Mouse (Mus musculus): ENCODE data around the gene Cdh3. TPM values are rescaled to one million over a fixed set of nuclear protein-coding genes. Genes with fewer than 3 reads are reported as not detected.
A peak's percentile ranks its signal among the peaks of the same experiment; 100 is the strongest.

Gene Cdh3
- polyA plus RNA-seq, 1 experiment from 2014 or later = 3.8 TPM

DNA sequence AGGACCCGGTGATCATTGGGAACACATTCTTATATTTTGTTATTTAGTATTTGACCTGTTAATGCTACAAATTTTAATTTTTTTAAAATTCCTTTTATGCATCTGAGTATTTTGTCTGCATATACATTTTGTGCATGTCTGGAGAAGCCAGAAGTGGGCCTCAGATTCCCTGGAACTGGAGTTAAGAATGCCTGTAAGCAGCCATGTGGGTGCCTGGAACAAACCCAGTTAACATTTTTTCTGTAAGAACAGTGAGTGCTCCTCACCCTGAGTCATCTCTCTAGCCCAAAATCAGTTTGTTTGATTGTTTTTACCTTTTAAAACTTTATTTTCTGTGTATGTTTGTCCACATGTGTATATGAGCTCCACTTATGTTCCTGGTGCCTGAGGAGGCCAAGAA is 4.6 kb upstream of the Cdh3 start:
- ATAC-seq (replicated peaks; ENCODE audit: low FRiP score) = no peak
- peaks cover 11% of the 10 kb centered on the region for H3K4me1 ChIP-seq (replicated peaks; ENCODE audit: control insufficient read depth, insufficient read depth, low read length)
- H3K4me3 ChIP-seq (ENCODE audit: low read depth, low read length) = no peak overlapping the region
- no peaks in the 10 kb centered on the region for H3K9me3 ChIP-seq (ENCODE audit: control insufficient read depth, low read length)
- H3K27ac ChIP-seq (ENCODE audit: low read depth, low read length) = no peak overlapping the region
- no peak overlapping the region for H3K4me2 ChIP-seq (ENCODE audit: low read depth, low read length, severe bottlenecking)
- no peak overlapping the region for H3K9ac ChIP-seq (ENCODE audit: low read length)
- 86% methylated on average over 1 of the region's 1 CpGs for WGBS
- no peak for DNase-seq (ENCODE audit: low spot score)
- H3K36me3 ChIP-seq (ENCODE audit: control insufficient read depth, insufficient read depth, low read length) = no peaks in the 10 kb centered on the region
- H3K27me3 ChIP-seq (ENCODE audit: control insufficient read depth, insufficient read depth, low read length) = peaks cover 36% of the 10 kb centered on the region

DNA sequence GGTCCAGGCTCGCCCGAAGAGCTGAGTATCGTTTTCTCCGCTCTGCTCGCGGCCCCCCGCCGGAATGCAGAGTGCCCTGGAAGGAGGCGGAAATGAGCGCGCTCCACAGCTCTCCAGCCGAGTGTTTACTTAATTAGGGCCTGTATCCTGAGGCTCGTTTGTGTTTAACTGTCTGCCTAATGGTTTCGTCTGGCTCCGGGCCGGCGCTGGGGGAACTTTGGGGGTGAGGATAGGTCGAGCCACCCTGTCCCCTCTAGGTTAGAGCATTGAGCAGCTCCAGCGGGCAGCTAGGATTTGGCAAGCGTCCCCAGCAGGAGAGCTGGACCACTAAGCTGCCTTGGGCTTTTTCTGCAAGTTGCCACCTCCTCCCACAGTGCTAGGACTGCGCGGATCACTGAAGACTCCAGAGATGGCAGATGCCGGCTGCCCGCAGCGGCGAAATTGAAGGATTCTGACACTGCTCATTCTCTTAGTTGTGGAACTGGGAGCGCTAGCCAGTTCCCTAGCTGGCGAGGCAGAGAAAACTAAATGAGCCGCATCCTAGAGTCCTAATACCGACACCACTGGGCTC is 2.8 kb upstream of the Cdh3 start:
- no peaks in the 10 kb centered on the region for H3K36me3 ChIP-seq (ENCODE audit: control insufficient read depth, insufficient read depth, low read length)
- no peak overlapping the region for H3K9ac ChIP-seq (ENCODE audit: low read length)
- peak; percentile 59; the same call in 1 of the 2 replicates for ATAC-seq (replicated peaks; ENCODE audit: low FRiP score)
- DNase-seq (ENCODE audit: low spot score) = peak; percentile 79
- WGBS = under 1% methylated on average over 30 of the region's 30 CpGs
- peaks cover 46% of the 10 kb centered on the region for H3K27me3 ChIP-seq (ENCODE audit: control insufficient read depth, insufficient read depth, low read length)
- peaks cover 17% of the 10 kb centered on the region for H3K4me1 ChIP-seq (replicated peaks; ENCODE audit: control insufficient read depth, insufficient read depth, low read length)
- H3K27ac ChIP-seq (ENCODE audit: low read depth, low read length) = no peak overlapping the region
- peak overlapping the region; percentile 29 for H3K4me3 ChIP-seq (ENCODE audit: low read depth, low read length)
- H3K4me2 ChIP-seq (ENCODE audit: low read depth, low read length, severe bottlenecking) = peak overlapping the region; percentile 63
- no peaks in the 10 kb centered on the region for H3K9me3 ChIP-seq (ENCODE audit: control insufficient read depth, low read length)

DNA sequence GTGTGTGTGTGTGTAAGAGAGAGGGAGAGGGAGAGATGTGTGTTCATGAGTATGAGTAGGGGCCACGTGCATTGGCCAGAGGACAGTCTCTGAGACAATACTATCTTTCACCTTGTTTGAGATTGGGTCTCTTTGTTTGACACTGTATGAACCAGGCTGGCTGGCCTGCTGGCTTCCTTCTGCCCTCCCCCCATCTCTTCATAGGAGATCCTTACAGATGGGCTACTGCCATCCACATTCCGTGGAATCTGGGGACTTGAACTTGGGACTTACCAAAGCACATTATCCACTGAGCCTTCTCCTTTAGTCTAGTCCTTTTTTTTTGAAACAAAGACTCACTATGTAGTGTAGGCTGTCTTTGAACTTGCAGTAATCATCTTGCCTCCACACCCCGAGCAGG is 2.2 kb upstream of the Cdh3 start:
- Histone ChIP-seq H3K27me3 (ENCODE audit: control insufficient read depth, insufficient read depth, low read length) (peaks cover 51% of the 10 kb centered on the region), H3K4me1 (replicated peaks; ENCODE audit: control insufficient read depth, insufficient read depth, low read length) (peaks cover 17% of the 10 kb centered on the region), H3K36me3 (ENCODE audit: control insufficient read depth, insufficient read depth, low read length) (no peaks in the 10 kb centered on the region), H3K9me3 (ENCODE audit: control insufficient read depth, low read length) (no peaks in the 10 kb centered on the region), H3K4me3 (ENCODE audit: low read depth, low read length) (no peak overlapping the region), H3K9ac (ENCODE audit: low read length) (no peak overlapping the region), H3K4me2 (ENCODE audit: low read depth, low read length, severe bottlenecking) (peak overlapping the region; percentile 63; the same call in 1 of the 2 replicates), H3K27ac (ENCODE audit: low read depth, low read length) (no peak overlapping the region)
- WGBS = 18% methylated on average over 3 of the region's 3 CpGs
- ATAC-seq (replicated peaks; ENCODE audit: low FRiP score) (0 out of 2 replicates have a peak, but pooled peaks have one; percentile 47), DNase-seq (ENCODE audit: low spot score) (no peak)

DNA sequence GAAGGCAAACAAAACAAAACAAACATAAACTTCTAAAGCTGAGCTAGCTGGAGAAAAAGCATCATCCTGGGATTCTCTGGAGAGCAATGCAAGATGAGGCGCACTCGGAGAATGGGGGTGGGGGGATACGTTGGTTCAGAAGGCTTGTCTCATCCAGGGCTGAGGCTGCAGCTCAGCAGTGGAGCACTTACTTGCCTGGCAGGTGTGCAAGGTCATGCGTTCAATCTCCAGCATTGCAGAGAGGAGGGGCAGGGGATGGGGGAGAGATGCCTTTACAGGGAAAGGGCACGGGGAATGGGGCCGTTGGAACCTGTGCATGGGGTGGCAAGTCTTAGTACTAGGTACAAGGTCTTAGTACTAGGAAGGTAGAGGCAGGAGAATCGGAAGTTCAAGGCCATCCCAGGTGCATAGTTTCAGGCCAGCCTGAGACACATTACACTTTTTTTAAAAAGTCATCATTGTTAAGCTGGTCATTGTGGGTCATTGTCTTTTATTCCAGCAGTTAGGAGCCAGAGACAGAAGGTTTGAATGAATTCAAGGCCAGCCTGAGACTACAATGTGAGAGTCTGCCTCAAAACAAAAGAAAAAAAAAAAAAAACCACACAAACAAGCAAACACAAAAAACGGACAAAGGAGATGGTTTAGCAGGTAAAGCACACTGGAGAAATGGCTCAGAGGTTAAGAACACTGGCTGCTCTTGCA is 1.5 kb upstream of the Cdh3 start:
- H3K36me3 ChIP-seq (ENCODE audit: control insufficient read depth, insufficient read depth, low read length) = no peaks in the 10 kb centered on the region
- H3K4me2 ChIP-seq (ENCODE audit: low read depth, low read length, severe bottlenecking) = no peak overlapping the region; the same call in 1 of the 2 replicates
- H3K27ac ChIP-seq (ENCODE audit: low read depth, low read length) = no peak overlapping the region
- no peak overlapping the region for H3K4me3 ChIP-seq (ENCODE audit: low read depth, low read length)
- peaks cover 51% of the 10 kb centered on the region for H3K27me3 ChIP-seq (ENCODE audit: control insufficient read depth, insufficient read depth, low read length)
- DNase-seq (ENCODE audit: low spot score) (no peak), ATAC-seq (replicated peaks; ENCODE audit: low FRiP score) (no peak)
- H3K9me3 ChIP-seq (ENCODE audit: control insufficient read depth, low read length) = no peaks in the 10 kb centered on the region
- no peak overlapping the region for H3K9ac ChIP-seq (ENCODE audit: low read length)
- 51% methylated on average over 8 of the region's 8 CpGs for WGBS
- H3K4me1 ChIP-seq (replicated peaks; ENCODE audit: control insufficient read depth, insufficient read depth, low read length) = peaks cover 17% of the 10 kb centered on the region

DNA sequence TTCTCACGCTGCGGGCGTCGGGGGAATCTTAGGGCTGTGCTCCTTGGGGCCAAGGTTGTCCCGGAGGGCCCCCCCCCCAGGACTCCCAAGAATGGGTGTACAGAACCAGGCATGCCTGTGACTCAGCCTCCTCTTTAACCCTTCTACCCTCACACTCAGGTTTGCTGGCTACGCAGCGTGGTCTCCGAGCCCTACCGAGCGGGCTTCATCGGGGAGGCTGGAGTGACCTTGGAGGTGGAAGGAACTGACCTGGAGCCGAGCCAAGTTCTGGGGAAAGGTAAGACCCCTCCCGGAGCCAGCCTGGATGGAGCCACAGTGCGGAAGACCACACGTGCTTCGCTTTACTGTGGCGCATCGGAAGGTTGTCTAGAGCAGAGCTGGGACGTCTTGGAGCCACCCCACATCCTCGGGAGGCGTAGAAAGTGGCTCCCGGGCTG is 392 bp downstream of the Cdh3 start:
- Histone ChIP-seq H3K9ac (ENCODE audit: low read length) (peak overlapping the region; percentile 24), H3K27me3 (ENCODE audit: control insufficient read depth, insufficient read depth, low read length) (peaks cover 51% of the 10 kb centered on the region), H3K9me3 (ENCODE audit: control insufficient read depth, low read length) (no peaks in the 10 kb centered on the region), H3K4me1 (replicated peaks; ENCODE audit: control insufficient read depth, insufficient read depth, low read length) (peaks cover 17% of the 10 kb centered on the region), H3K4me2 (ENCODE audit: low read depth, low read length, severe bottlenecking) (peak overlapping the region; percentile 48), H3K27ac (ENCODE audit: low read depth, low read length) (no peak overlapping the region), H3K4me3 (ENCODE audit: low read depth, low read length) (peak overlapping the region; percentile 33), H3K36me3 (ENCODE audit: control insufficient read depth, insufficient read depth, low read length) (no peaks in the 10 kb centered on the region)
- ATAC-seq (replicated peaks; ENCODE audit: low FRiP score) (no peak), DNase-seq (ENCODE audit: low spot score) (peak; percentile 59)
- under 1% methylated on average over 22 of the region's 22 CpGs for WGBS

DNA sequence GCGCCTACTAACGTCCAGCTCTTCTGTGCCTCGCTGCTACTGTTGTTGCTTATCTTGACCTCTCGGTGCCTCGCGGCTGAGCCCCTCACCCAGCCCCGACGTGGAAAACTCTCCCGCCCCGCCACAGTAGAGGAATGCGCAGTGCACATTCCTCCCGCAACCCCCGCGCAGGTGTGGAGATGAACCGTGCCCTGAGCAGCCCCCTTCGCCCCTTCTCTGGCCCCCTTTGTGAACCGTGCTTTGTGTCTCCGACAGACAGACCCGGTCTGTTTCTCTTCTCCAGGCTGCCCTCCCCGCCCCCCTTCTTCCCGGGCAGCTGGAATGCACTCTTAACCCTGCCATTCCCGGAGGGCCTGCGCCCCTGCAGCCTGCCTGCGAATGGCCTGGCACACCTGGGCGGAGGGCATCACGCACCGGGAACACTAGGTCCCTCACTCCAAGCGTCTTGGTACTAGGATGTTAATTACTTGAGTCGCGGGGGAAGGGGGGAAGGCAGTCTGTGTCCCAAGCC is 895 bp downstream of the Cdh3 start:
- peaks cover 17% of the 10 kb centered on the region for H3K4me1 ChIP-seq (replicated peaks; ENCODE audit: control insufficient read depth, insufficient read depth, low read length)
- H3K9me3 ChIP-seq (ENCODE audit: control insufficient read depth, low read length) = no peaks in the 10 kb centered on the region
- ATAC-seq (replicated peaks; ENCODE audit: low FRiP score) = no peak
- H3K27ac ChIP-seq (ENCODE audit: low read depth, low read length) = no peak overlapping the region
- H3K27me3 ChIP-seq (ENCODE audit: control insufficient read depth, insufficient read depth, low read length) = peaks cover 50% of the 10 kb centered on the region
- no peaks in the 10 kb centered on the region for H3K36me3 ChIP-seq (ENCODE audit: control insufficient read depth, insufficient read depth, low read length)
- H3K4me3 ChIP-seq (ENCODE audit: low read depth, low read length) = peak overlapping the region; percentile 33
- peak overlapping the region; percentile 48 for H3K4me2 ChIP-seq (ENCODE audit: low read depth, low read length, severe bottlenecking)
- DNase-seq (ENCODE audit: low spot score) = peak; percentile 77
- 1% methylated on average over 30 of the region's 30 CpGs for WGBS
- H3K9ac ChIP-seq (ENCODE audit: low read length) = peak overlapping the region; percentile 24; the same call in 1 of the 2 replicates

DNA sequence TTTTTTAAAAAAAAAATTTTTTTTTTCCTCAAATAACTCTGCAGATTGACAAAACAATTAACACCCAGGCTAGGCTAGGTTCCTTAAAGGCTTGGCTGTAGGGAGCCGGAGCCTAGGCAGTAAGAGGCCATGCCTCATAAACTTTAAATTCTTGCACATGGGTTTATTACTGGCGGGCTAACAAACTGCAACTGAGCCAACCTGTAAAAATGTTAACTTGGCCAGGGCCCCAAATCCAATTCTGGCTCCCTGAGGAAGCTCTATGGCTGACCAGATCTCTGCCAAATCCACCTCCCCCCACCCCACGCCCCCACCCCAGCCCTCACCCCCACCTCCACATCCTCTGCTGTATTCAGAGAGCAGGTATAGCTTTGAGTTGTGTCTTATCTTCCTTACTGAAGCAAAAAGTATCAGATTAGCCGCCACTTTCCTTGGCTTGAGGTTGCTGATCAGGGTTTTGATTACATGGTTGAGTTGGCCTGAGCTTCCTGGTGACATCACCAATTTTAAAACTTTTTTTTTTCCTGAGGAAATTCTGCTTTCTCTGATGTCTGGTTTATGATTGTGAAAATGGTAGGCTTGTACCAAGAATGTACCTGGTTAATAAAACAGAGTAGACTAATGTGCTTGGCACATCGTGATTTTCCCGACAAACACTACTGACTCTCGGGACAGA is 1.9 kb downstream of the Cdh3 start:
- Histone ChIP-seq H3K27me3 (ENCODE audit: control insufficient read depth, insufficient read depth, low read length) (peaks cover 43% of the 10 kb centered on the region), H3K9ac (ENCODE audit: low read length) (no peak overlapping the region), H3K27ac (ENCODE audit: low read depth, low read length) (no peak overlapping the region), H3K4me1 (replicated peaks; ENCODE audit: control insufficient read depth, insufficient read depth, low read length) (peaks cover 16% of the 10 kb centered on the region), H3K4me2 (ENCODE audit: low read depth, low read length, severe bottlenecking) (no peak overlapping the region), H3K4me3 (ENCODE audit: low read depth, low read length) (no peak overlapping the region), H3K36me3 (ENCODE audit: control insufficient read depth, insufficient read depth, low read length) (no peaks in the 10 kb centered on the region), H3K9me3 (ENCODE audit: control insufficient read depth, low read length) (no peaks in the 10 kb centered on the region)
- 60% methylated on average over 7 of the region's 7 CpGs for WGBS
- DNase-seq (ENCODE audit: low spot score) (no peak), ATAC-seq (replicated peaks; ENCODE audit: low FRiP score) (no peak)

DNA sequence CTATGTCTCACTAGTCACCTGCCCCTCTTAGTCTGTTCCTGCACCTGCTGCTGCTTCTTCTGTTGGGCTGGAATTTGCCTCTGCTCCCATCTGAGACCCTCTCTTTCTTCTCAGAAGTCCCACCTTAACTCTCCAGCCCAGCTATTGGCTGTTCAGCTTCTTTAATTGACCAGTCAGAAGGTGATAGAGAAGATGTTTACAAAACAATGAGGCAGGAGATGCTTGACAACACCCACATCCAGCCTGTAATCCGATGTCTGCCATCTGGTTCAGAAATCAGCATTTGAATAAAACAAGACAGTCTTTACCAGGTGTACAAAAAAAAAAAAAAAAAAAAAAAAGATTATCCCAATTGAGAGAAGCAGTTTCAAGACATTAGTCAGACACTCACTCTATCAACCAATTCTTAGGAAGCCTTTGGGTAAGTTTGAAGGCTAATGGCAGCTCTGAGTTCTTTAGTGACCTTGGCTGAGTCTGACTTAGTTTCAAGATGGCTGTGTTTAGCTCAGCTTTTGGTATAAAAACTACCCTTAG is 5.3 kb downstream of the Cdh3 start:
- H3K9me3 ChIP-seq (ENCODE audit: control insufficient read depth, low read length) = no peaks in the 10 kb centered on the region

More for the DNA sequence above, 5.3 kb downstream of the Cdh3 start:
- H3K27ac ChIP-seq (ENCODE audit: low read depth, low read length) = no peak overlapping the region
- H3K4me3 ChIP-seq (ENCODE audit: low read depth, low read length) = no peak overlapping the region
- H3K9ac ChIP-seq (ENCODE audit: low read length) = no peak overlapping the region
- H3K4me1 ChIP-seq (replicated peaks; ENCODE audit: control insufficient read depth, insufficient read depth, low read length) = peaks cover 7% of the 10 kb centered on the region
- no peaks in the 10 kb centered on the region for H3K36me3 ChIP-seq (ENCODE audit: control insufficient read depth, insufficient read depth, low read length)
- peaks cover 16% of the 10 kb centered on the region for H3K27me3 ChIP-seq (ENCODE audit: control insufficient read depth, insufficient read depth, low read length)
- 33% methylated on average over 1 of the region's 1 CpGs for WGBS
- ATAC-seq (replicated peaks; ENCODE audit: low FRiP score) (no peak), DNase-seq (ENCODE audit: low spot score) (no peak)
- no peak overlapping the region for H3K4me2 ChIP-seq (ENCODE audit: low read depth, low read length, severe bottlenecking)
